In the genomic region with DNA sequence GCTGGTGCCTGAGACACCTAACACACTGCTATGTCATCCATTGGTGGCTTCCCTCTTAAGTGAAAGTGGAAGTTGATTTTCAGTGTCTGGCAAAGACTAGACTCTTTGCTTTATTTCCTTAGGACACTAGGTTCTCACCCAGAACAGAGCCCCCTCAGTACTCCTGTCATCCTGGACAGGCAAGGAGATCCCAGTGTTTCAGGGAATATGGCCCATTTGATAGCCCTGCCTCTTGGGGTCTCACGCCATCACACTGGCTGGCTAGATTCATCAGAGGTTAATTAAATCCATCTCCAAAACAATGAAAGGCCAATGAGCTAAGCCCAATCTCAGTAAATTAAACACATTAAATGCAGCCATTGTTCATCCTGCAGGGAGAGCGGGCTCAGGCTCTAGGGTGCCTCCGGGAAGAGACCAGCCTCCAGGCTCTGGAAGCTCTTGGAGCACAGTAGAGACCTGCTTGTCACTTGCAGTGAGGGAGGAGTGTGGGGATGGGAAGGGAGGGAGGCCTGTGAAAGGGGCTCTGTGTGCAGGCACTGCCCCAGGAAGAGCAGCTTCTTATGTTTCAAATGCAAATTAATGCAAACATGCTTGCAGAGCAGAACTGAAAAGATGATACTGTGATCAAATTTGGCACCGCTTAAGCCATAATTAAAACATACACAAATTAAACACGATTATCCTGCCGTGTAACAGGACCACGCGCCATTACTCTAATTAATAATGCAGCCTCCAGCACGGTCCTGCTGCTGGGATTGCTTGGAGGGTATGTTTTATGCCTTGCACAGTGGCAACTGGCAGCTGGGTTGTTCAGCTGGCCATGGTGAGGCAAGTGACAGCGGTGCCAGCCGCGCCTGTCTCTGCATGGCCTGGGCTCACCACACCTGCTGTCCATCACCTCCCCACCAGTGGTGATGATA, we compare ENCODE assay signal across 12 mouse cellular contexts. TPM values are rescaled to one million over a fixed set of nuclear protein-coding genes. Genes with fewer than 3 reads are reported as not detected.
DNase-seq lines count a peak whose midpoint lies in the region; ATAC-seq and TF ChIP-seq lines count a peak whose summit lies in the region.
"Had no signal": no experiment of that assay in that cellular context is flagged by ENCODE, and none has a peak within 500 bp of the region (broad histone marks: within the 10 kb centered on the region; RNA-seq: fewer than 3 reads in every experiment).

No protein-coding gene starts in this region.

- 0 out of 2 replicates have a peak, but pooled peaks have one; percentile 56 for ATAC-seq in kidney, embryonic 14.5 days (ENCODE audit: low FRiP score, low TSS enrichment)
- peak; percentile 98 for ATAC-seq in forebrain, embryonic 15.5 days (replicated peaks)

- DNase-seq in kidney, postnatal 10 days, result no peak
- no peak for DNase-seq in left cerebral cortex, adult 2 months (ENCODE audit: extremely low spot score in 1 of 2, low spot score in 2 of 2)
- DNase-seq in natural killer cell, adult 2 months (ENCODE audit: low spot score in 2 of 2), result no peak
- DNase-seq in heart, embryonic 10.5 days (ENCODE audit: low spot score), result no peak
- no peak for DNase-seq in liver
- DNase-seq: gastrocnemius, adult 2 months; kidney, postnatal 14 days; spleen, adult 18-20 months had no signal

- TF ChIP-seq POLR2A in olfactory bulb, adult 2 months (IDR thresholded peaks at IDR 0.05; ENCODE audit: insufficient read depth, low read depth, low read length), result no peak

- intact Hi-C loops in left cerebral cortex, adult 2 months (cut with DNase I), result no loop called here

- H3K36me3 ChIP-seq in kidney, embryonic 14.5 days (ENCODE audit: control insufficient read depth, insufficient read depth, low read length), result no peaks in the 10 kb centered on the region
- no peaks in the 10 kb centered on the region for H3K36me3 ChIP-seq in forebrain, embryonic 15.5 days
- H3K36me3 ChIP-seq in heart, embryonic 10.5 days, result peaks cover 30% of the 10 kb centered on the region

- no peak overlapping the region for H3K9ac ChIP-seq in kidney, embryonic 14.5 days (ENCODE audit: low read depth, low read length)
- H3K9ac ChIP-seq in forebrain, embryonic 15.5 days (replicated peaks), result no peak overlapping the region

- H3K4me1 ChIP-seq in kidney, embryonic 14.5 days (ENCODE audit: control insufficient read depth, insufficient read depth, low read length), result peaks cover 3% of the 10 kb centered on the region; the same call in 1 of the 2 replicates
- H3K4me1 ChIP-seq in forebrain, embryonic 15.5 days, result peaks cover 23% of the 10 kb centered on the region
- H3K4me1 ChIP-seq in olfactory bulb, adult 2 months (ENCODE audit: control insufficient read depth, insufficient read depth, low read length), result peaks cover 13% of the 10 kb centered on the region
- peaks cover 13% of the 10 kb centered on the region for H3K4me1 ChIP-seq in heart, embryonic 10.5 days

- H3K4me2 ChIP-seq in kidney, embryonic 14.5 days (replicated peaks; ENCODE audit: low read depth, low read length), result no peak overlapping the region
- peak overlapping the region; percentile 19; the same call in 1 of the 2 replicates for H3K4me2 ChIP-seq in forebrain, embryonic 15.5 days (replicated peaks)

- whole genome bisulfite sequencing in kidney, embryonic 14.5 days, result 68% methylated on average over 12 of the region's 12 CpGs
- WGBS in forebrain, embryonic 15.5 days, result 7% methylated on average over 12 of the region's 12 CpGs
- WGBS in olfactory bulb, adult 2 months, result 40% methylated on average over 12 of the region's 12 CpGs
- WGBS in heart, embryonic 10.5 days, result 83% methylated on average over 12 of the region's 12 CpGs

- no peak overlapping the region for H3K4me3 ChIP-seq in kidney, embryonic 14.5 days (ENCODE audit: low read length)
- no peak overlapping the region for H3K4me3 ChIP-seq in forebrain, embryonic 15.5 days
- H3K4me3 ChIP-seq in left cerebral cortex, adult 2 months, result no peak overlapping the region
- no peak overlapping the region for H3K4me3 ChIP-seq in olfactory bulb, adult 2 months (ENCODE audit: insufficient read depth, low read depth, low read length)
- H3K4me3 ChIP-seq in heart, embryonic 10.5 days, result no peak overlapping the region
- H3K4me3 ChIP-seq: gastrocnemius, adult 2 months had no signal

- H3K9me3 ChIP-seq in kidney, embryonic 14.5 days (ENCODE audit: control insufficient read depth, low read length), result no peaks in the 10 kb centered on the region
- no peaks in the 10 kb centered on the region for H3K9me3 ChIP-seq in forebrain, embryonic 15.5 days
- H3K9me3 ChIP-seq in heart, embryonic 10.5 days, result no peaks in the 10 kb centered on the region

- no peak overlapping the region for H3K27ac ChIP-seq in kidney, embryonic 14.5 days (ENCODE audit: low read depth, low read length)
- H3K27ac ChIP-seq in forebrain, embryonic 15.5 days (replicated peaks), result peak overlapping the region; percentile 59
- H3K27ac ChIP-seq in left cerebral cortex, adult 2 months, result peak overlapping the region; percentile 70
- H3K27ac ChIP-seq in olfactory bulb, adult 2 months (ENCODE audit: insufficient read depth, low read depth, low read length), result peak overlapping the region; percentile 13; the same call in 1 of the 2 replicates
- no peak overlapping the region for H3K27ac ChIP-seq in heart, embryonic 10.5 days
- H3K27ac ChIP-seq: gastrocnemius, adult 2 months; macrophage had no signal

- no peaks in the 10 kb centered on the region for H3K27me3 ChIP-seq in kidney, embryonic 14.5 days (ENCODE audit: control insufficient read depth, insufficient read depth, low read length)
- H3K27me3 ChIP-seq in forebrain, embryonic 15.5 days, result peaks cover 45% of the 10 kb centered on the region
- 0 out of 2 replicates have a peak, but pooled peaks cover 7% of the 10 kb centered on the region for H3K27me3 ChIP-seq in heart, embryonic 10.5 days (ENCODE audit: insufficient read depth, poor library complexity, severe bottlenecking)

- no peak for TF ChIP-seq CTCF in left cerebral cortex, adult 2 months (IDR thresholded peaks at IDR 0.05)
- TF ChIP-seq CTCF in olfactory bulb, adult 2 months (IDR thresholded peaks at IDR 0.05; ENCODE audit: insufficient read depth, low read depth, low read length), result no peak

RNA-seq across cellular contexts. Expression of gene Nkx6-2, which starts 37.6 kb away (rescaled TPM):
- not detected in 2 replicates for polyA plus RNA-seq in kidney, embryonic 14.5 days (2014; fragmentation: Nextera tagmentation; extraction: Ambion mirVana)
- polyA plus RNA-seq in forebrain, embryonic 15.5 days (2015; fragmentation: Nextera tagmentation; extraction: Ambion mirVana), result 0.68 and 0.75 TPM in 2 replicates
- total RNA-seq in left cerebral cortex, adult 2 months (2021), result 1 to 10 TPM; 5.2 to 6.5 TPM
- not detected in 2 replicates for polyA plus RNA-seq in olfactory bulb, adult 2 months (2012; ENCODE audit: insufficient read depth, insufficient read length, low replicate concordance, missing spikeins)
- polyA plus RNA-seq in heart, embryonic 10.5 days (2016; fragmentation: Nextera tagmentation; extraction: Ambion mirVana), result 1.2 TPM in 1 of 2 replicates, not detected in the other
- total RNA-seq: gastrocnemius, adult 2 months had no signal
- polyA plus RNA-seq: macrophage had no signal

Comparison
In these comparisons a context has a peak if more than half of its experiments do, and no peak if none do; other contexts are left out.
1. H3K27ac ChIP-seq: peak in forebrain, embryonic 15.5 days (single experiment), left cerebral cortex, adult 2 months (single experiment) and olfactory bulb, adult 2 months (single experiment); none in kidney, embryonic 14.5 days (single experiment) and heart, embryonic 10.5 days (single experiment).